Mouse (Mus musculus): Measurements from ENCODE around the gene Pbx1. TPM values are rescaled to one million over a fixed set of nuclear protein-coding genes. Genes with fewer than 3 reads are reported as not detected.
A peak's percentile ranks its signal among the peaks of the same experiment; 100 is the strongest.

Pbx1 gene
- polyA plus RNA-seq, 1 experiment from 2014 or later = 43.7 TPM

DNA sequence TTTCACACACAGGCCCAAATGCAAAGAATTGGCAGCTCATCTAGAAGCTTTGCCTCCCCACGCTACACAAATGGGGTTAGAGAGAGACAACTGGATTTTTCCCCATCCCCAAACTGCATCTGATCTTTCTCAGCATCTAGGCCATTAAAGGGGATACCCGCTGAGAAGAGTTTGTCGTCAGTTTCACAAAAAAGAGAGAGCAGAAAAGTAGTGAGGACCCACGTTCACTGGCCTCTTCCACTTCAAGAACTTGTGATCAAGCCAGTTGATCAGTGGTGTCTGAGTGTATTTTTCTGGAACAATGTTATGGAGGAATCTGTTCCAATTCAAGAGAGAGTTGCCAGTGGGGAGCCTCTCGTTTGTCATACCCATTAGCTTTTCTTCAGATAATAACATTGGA lies 2.7 kb downstream of the Pbx1 start:
- no peaks in the 10 kb centered on the region for H3K9me3 ChIP-seq (ENCODE audit: control insufficient read depth, low read length)
- WGBS = under 1% methylated on average over 5 of the region's 5 CpGs
- DNase-seq (ENCODE audit: low spot score) (peak; percentile 48), ATAC-seq (ENCODE audit: insufficient number of reproducible peaks, low FRiP score, low TSS enrichment, low read depth) (no peak)
- peak overlapping the region; percentile 64 for H3K9ac ChIP-seq (ENCODE audit: low read length)
- peaks cover 22% of the 10 kb centered on the region for H3K4me1 ChIP-seq (ENCODE audit: control insufficient read depth, insufficient read depth, low read length)
- peak overlapping the region; percentile 52 for H3K4me2 ChIP-seq (ENCODE audit: low read depth, severe bottlenecking)
- no peaks in the 10 kb centered on the region for H3K36me3 ChIP-seq (ENCODE audit: control insufficient read depth, insufficient read depth, low read length)
- 0 out of 2 replicates have a peak overlapping the region, but pooled peaks have one; percentile 22 for H3K27ac ChIP-seq (replicated peaks; ENCODE audit: low read depth, low read length)
- peak overlapping the region; percentile 90 for H3K4me3 ChIP-seq (ENCODE audit: low read depth, low read length)
- no peaks in the 10 kb centered on the region for H3K27me3 ChIP-seq (ENCODE audit: control insufficient read depth, insufficient read depth, low read length)

DNA sequence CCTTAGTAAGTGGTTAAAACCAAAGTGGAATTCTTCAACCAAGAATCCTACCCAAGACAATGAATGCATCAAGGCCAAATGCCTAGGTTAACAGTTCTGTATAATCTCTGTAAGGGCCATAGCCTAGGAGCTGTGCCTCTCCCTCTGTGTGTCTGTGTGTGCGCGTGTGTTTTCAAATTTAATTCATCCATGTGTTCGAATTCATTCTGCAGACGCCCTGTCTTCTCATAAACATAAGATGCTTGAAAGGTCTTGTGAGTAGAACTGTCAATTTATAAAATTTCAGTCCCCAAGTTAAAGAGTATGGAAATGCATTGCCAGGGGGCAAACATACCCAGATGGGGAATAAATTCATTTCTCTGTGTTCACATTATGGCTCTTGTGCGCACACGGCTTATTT lies 3.8 kb downstream of the Pbx1 start:
- Histone ChIP-seq H3K9ac (ENCODE audit: low read length) (peak overlapping the region; percentile 43), H3K27ac (replicated peaks; ENCODE audit: low read depth, low read length) (0 out of 2 replicates have a peak overlapping the region, but pooled peaks have one; percentile 0), H3K4me2 (ENCODE audit: low read depth, severe bottlenecking) (peak overlapping the region; percentile 52), H3K4me1 (ENCODE audit: control insufficient read depth, insufficient read depth, low read length) (peaks cover 30% of the 10 kb centered on the region), H3K4me3 (ENCODE audit: low read depth, low read length) (peak overlapping the region; percentile 90), H3K9me3 (ENCODE audit: control insufficient read depth, low read length) (no peaks in the 10 kb centered on the region), H3K27me3 (ENCODE audit: control insufficient read depth, insufficient read depth, low read length) (no peaks in the 10 kb centered on the region), H3K36me3 (ENCODE audit: control insufficient read depth, insufficient read depth, low read length) (no peaks in the 10 kb centered on the region)
- 20% methylated on average over 6 of the region's 6 CpGs for WGBS
- ATAC-seq (ENCODE audit: insufficient number of reproducible peaks, low FRiP score, low TSS enrichment, low read depth) (no peak), DNase-seq (ENCODE audit: low spot score) (no peak)

DNA sequence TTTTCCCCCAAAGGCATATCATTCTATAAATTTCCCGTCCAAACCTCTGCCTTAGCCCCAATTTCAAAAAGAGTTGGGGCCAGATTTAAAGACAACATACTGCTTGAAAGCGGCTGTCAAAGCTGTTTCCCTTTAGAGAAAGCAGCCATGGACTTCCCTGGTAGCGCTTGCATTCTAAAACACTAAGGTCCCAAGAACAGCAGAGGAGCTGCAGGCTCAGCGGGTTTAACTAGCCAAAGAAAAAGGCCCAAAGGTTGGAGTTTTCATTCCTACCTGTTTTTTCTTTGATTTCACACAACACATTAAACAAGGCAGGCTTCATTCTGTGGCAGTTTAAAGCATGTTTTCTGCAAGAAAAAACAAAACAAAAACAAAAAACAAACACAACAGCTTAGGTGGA lies 4.5 kb downstream of the Pbx1 start:
- 7% methylated on average over 4 of the region's 4 CpGs for WGBS
- H3K9ac ChIP-seq (ENCODE audit: low read length) = peak overlapping the region; percentile 45
- DNase-seq (ENCODE audit: low spot score) (no peak), ATAC-seq (ENCODE audit: insufficient number of reproducible peaks, low FRiP score, low TSS enrichment, low read depth) (no peak)
- H3K4me1 ChIP-seq (ENCODE audit: control insufficient read depth, insufficient read depth, low read length) = peaks cover 30% of the 10 kb centered on the region
- no peaks in the 10 kb centered on the region for H3K9me3 ChIP-seq (ENCODE audit: control insufficient read depth, low read length)
- no peaks in the 10 kb centered on the region for H3K27me3 ChIP-seq (ENCODE audit: control insufficient read depth, insufficient read depth, low read length)
- H3K4me2 ChIP-seq (ENCODE audit: low read depth, severe bottlenecking) = peak overlapping the region; percentile 52
- no peak overlapping the region for H3K27ac ChIP-seq (replicated peaks; ENCODE audit: low read depth, low read length)
- H3K36me3 ChIP-seq (ENCODE audit: control insufficient read depth, insufficient read depth, low read length) = no peaks in the 10 kb centered on the region
- peak overlapping the region; percentile 90 for H3K4me3 ChIP-seq (ENCODE audit: low read depth, low read length)

DNA sequence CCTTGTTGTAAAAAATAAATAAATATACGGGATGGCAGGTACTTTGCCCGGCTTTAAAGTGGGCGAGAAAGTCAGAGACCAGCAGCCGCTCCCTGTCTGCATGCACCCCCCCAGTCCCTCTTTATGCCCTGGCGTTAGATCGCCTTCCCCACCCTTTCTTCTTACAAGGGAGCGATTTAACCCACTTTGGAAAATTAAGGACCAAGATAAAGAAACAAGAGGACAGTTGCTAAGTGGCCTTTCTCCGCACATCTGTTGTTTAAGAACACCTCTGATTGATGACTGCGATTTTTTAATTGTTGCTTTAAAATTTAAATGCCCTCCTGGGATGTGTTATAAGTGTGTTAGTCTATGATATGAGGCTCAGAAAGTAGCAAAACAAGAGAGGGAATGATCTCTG lies 5.2 kb downstream of the Pbx1 start:
- H3K9me3 ChIP-seq (ENCODE audit: control insufficient read depth, low read length) = no peaks in the 10 kb centered on the region
- no peak overlapping the region; the same call in 1 of the 2 replicates for H3K9ac ChIP-seq (ENCODE audit: low read length)
- DNase-seq (ENCODE audit: low spot score) = no peak
- WGBS = 20% methylated on average over 9 of the region's 9 CpGs
- peak overlapping the region; percentile 90 for H3K4me3 ChIP-seq (ENCODE audit: low read depth, low read length)
- H3K4me2 ChIP-seq (ENCODE audit: low read depth, severe bottlenecking) = peak overlapping the region; percentile 52
- H3K27ac ChIP-seq (replicated peaks; ENCODE audit: low read depth, low read length) = no peak overlapping the region
- no peaks in the 10 kb centered on the region for H3K27me3 ChIP-seq (ENCODE audit: control insufficient read depth, insufficient read depth, low read length)
- no peaks in the 10 kb centered on the region for H3K36me3 ChIP-seq (ENCODE audit: control insufficient read depth, insufficient read depth, low read length)
- ATAC-seq (ENCODE audit: insufficient number of reproducible peaks, low FRiP score, low TSS enrichment, low read depth) = no peak
- H3K4me1 ChIP-seq (ENCODE audit: control insufficient read depth, insufficient read depth, low read length) = peaks cover 30% of the 10 kb centered on the region

DNA sequence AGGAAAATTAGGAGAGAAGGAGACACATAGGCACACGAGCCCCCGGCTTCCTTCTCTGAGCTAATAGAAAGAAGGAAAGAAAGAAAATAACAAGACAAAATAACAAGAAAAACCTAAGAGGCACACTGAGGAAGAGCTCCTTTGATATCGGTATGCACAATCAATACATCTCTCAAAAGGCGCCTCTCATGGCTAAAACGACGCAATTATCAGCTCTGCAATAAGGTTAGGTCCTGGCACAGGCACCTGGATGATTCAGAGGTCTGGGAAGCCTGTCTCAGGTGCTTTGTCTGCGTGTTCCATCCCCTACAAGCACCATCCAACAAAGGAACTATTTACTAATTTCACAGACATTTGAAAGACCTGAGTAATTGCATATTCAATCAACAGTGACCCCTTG lies 5.8 kb downstream of the Pbx1 start:
- peak overlapping the region; percentile 52 for H3K4me2 ChIP-seq (ENCODE audit: low read depth, severe bottlenecking)
- DNase-seq (ENCODE audit: low spot score) (no peak), ATAC-seq (ENCODE audit: insufficient number of reproducible peaks, low FRiP score, low TSS enrichment, low read depth) (no peak)
- no peaks in the 10 kb centered on the region for H3K9me3 ChIP-seq (ENCODE audit: control insufficient read depth, low read length)
- no peak overlapping the region for H3K27ac ChIP-seq (replicated peaks; ENCODE audit: low read depth, low read length)
- no peaks in the 10 kb centered on the region for H3K36me3 ChIP-seq (ENCODE audit: control insufficient read depth, insufficient read depth, low read length)
- peak overlapping the region; percentile 12; the same call in 1 of the 2 replicates for H3K9ac ChIP-seq (ENCODE audit: low read length)
- peaks cover 30% of the 10 kb centered on the region for H3K4me1 ChIP-seq (ENCODE audit: control insufficient read depth, insufficient read depth, low read length)
- peak overlapping the region; percentile 90 for H3K4me3 ChIP-seq (ENCODE audit: low read depth, low read length)
- no peaks in the 10 kb centered on the region for H3K27me3 ChIP-seq (ENCODE audit: control insufficient read depth, insufficient read depth, low read length)
- WGBS = 32% methylated on average over 7 of the region's 7 CpGs

DNA sequence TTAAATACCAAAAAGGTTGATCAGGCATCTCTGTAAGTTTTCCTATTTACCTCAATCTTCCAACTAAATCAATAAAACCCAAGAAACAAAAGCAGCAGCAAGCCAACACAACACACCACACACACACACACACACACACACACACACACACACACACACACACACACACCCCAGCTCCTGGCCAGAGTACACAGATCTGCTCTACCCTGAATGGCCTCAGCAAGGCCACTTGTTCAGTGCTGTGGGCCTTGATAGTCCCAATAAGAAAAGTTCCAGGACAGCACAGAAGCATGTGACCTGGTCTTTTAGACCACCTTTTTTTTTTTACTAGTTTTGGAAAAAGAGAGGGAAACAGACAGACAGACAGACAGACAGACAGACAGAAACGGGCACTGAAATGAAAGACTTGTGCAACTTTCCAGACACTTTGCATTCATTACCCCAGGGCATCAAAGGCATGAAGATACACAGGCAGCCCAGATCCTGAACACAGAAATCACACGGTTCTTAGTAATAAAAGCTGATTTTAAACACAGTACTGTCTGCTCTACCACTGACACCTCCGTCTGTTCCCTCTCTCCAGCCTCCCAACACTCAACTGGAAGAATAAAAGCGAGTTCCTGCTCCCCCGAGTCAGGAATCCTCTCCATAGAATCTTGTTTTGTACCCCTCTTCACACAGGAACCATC lies 6.9 kb downstream of the Pbx1 start:
- H3K4me2 ChIP-seq (ENCODE audit: low read depth, severe bottlenecking) = peak overlapping the region; percentile 52
- H3K27ac ChIP-seq (replicated peaks; ENCODE audit: low read depth, low read length) = no peak overlapping the region
- ATAC-seq (ENCODE audit: insufficient number of reproducible peaks, low FRiP score, low TSS enrichment, low read depth) = no peak
- no peaks in the 10 kb centered on the region for H3K27me3 ChIP-seq (ENCODE audit: control insufficient read depth, insufficient read depth, low read length)
- 20% methylated on average over 5 of the region's 5 CpGs for WGBS
- H3K9ac ChIP-seq (ENCODE audit: low read length) = no peak overlapping the region
- peaks cover 30% of the 10 kb centered on the region for H3K4me1 ChIP-seq (ENCODE audit: control insufficient read depth, insufficient read depth, low read length)
- no peak overlapping the region for H3K4me3 ChIP-seq (ENCODE audit: low read depth, low read length)
- no peaks in the 10 kb centered on the region for H3K9me3 ChIP-seq (ENCODE audit: control insufficient read depth, low read length)
- DNase-seq (ENCODE audit: low spot score) = no peak
- H3K36me3 ChIP-seq (ENCODE audit: control insufficient read depth, insufficient read depth, low read length) = no peaks in the 10 kb centered on the region

DNA sequence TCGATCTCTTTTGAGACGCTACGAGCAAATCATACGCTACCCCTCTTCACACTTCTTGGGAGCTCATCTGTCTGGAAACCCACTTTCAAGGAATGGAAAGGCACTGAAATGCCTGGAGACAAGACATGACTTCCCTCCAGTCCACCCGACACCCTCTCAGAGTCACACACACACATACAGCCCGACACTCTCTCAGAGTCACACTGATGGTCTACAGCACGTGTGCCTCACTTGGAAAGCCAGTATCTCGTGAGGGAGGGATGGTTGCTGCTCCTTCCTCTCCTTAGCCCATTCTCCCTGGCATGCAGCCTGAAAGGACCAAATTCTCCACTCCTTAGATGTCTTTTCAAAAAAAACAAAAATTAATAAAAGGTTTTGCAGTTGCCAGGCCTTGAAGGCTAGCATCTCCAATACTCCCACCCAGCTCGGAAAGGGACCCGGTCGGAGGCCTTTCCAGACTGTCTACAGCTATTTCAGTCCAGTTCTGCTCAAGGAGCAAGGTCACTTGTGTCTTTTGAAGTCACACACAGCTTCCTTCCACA lies 8.6 kb downstream of the Pbx1 start:
- 0 out of 2 replicates have a peak overlapping the region, but pooled peaks have one; percentile 4 for H3K4me2 ChIP-seq (ENCODE audit: low read depth, severe bottlenecking)
- H3K9me3 ChIP-seq (ENCODE audit: control insufficient read depth, low read length) = no peaks in the 10 kb centered on the region
- no peaks in the 10 kb centered on the region for H3K36me3 ChIP-seq (ENCODE audit: control insufficient read depth, insufficient read depth, low read length)
- 60% methylated on average over 11 of the region's 11 CpGs for WGBS
- H3K27me3 ChIP-seq (ENCODE audit: control insufficient read depth, insufficient read depth, low read length) = no peaks in the 10 kb centered on the region
- no peak overlapping the region for H3K9ac ChIP-seq (ENCODE audit: low read length)
- H3K4me1 ChIP-seq (ENCODE audit: control insufficient read depth, insufficient read depth, low read length) = peaks cover 30% of the 10 kb centered on the region
- ATAC-seq (ENCODE audit: insufficient number of reproducible peaks, low FRiP score, low TSS enrichment, low read depth) (no peak), DNase-seq (ENCODE audit: low spot score) (no peak)
- H3K4me3 ChIP-seq (ENCODE audit: low read depth, low read length) = no peak overlapping the region
- H3K27ac ChIP-seq (replicated peaks; ENCODE audit: low read depth, low read length) = no peak overlapping the region

DNA sequence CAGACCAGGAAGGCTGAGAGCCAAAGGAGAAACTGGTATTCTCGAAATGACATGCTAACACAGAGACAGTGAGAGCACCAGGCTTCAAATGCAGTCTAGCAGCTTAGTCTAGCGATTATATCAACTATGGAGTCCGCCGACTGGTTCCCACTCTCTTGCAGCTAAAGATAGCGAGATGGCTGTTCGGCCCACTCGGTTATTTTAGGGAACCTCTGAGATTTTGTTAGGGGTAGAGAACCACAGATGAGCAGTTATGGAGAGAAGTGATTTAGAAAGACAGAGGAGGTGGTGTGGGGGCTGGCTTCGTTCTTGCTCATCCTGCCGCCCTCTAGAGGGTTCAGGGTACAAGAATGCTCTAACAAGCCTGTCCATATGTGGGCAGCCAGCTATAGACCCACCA lies 13.2 kb downstream of the Pbx1 start:
- H3K27ac ChIP-seq (replicated peaks; ENCODE audit: low read depth, low read length) = no peak overlapping the region
- H3K9me3 ChIP-seq (ENCODE audit: control insufficient read depth, low read length) = no peaks in the 10 kb centered on the region
- 92% methylated on average over 9 of the region's 9 CpGs for WGBS
- DNase-seq (ENCODE audit: low spot score) = no peak
- H3K4me3 ChIP-seq (ENCODE audit: low read depth, low read length) = no peak overlapping the region
- no peaks in the 10 kb centered on the region for H3K36me3 ChIP-seq (ENCODE audit: control insufficient read depth, insufficient read depth, low read length)
- H3K27me3 ChIP-seq (ENCODE audit: control insufficient read depth, insufficient read depth, low read length) = no peaks in the 10 kb centered on the region
- no peak overlapping the region for H3K9ac ChIP-seq (ENCODE audit: low read length)
- H3K4me1 ChIP-seq (ENCODE audit: control insufficient read depth, insufficient read depth, low read length) = peaks cover 28% of the 10 kb centered on the region
- ATAC-seq (ENCODE audit: insufficient number of reproducible peaks, low FRiP score, low TSS enrichment, low read depth) = no peak
- no peak overlapping the region for H3K4me2 ChIP-seq (ENCODE audit: low read depth, severe bottlenecking)
